Mouse (Mus musculus) CH12.LX (cell line): ENCODE measurements at regions not wholly inside any gene's neighbourhood (a gene's known extent, or its start where the extent isn't known, plus 50 kb on each side); places are given as distances from the start of the nearest gene placed in this dataset.

ENCODE experiments used
- CTCF ChIP-seq, 2 experiments: IDR thresholded peaks in 1 of 2; conservative IDR thresholded peaks in 1 of 2; 2 replicates each; pipeline ENCODE4 v1.5.1; 2011 to 2012; ENCODE audit warnings: low read depth in 2 of 2, low read length in 2 of 2, improper control_type of control experiment in 1 of 2, inconsistent platforms in 1 of 2, mild to moderate bottlenecking in 1 of 2, moderate library complexity in 1 of 2
- E2F4 ChIP-seq: IDR thresholded peaks from 2 replicates; pipeline ENCODE4 v1.6.1; 2011; ENCODE audit warnings: low read depth, low read length, improper control_type of control experiment; ENCODE audit not compliant: insufficient replicate concordance
- HCFC1 ChIP-seq: IDR thresholded peaks from 2 replicates; pipeline ENCODE4 v1.6.1; 2012; ENCODE audit warnings: low read depth, mild to moderate bottlenecking, inconsistent platforms, low read length, improper control_type of control experiment
- MAFK ChIP-seq: IDR thresholded peaks from 2 replicates; pipeline ENCODE4 v1.6.1; 2011; ENCODE audit warnings: low read length, improper control_type of control experiment; ENCODE audit not compliant: insufficient replicate concordance
- MAX ChIP-seq: IDR thresholded peaks from 2 replicates; pipeline ENCODE4 v1.6.1; 2011; ENCODE audit warnings: low read length, improper control_type of control experiment
- MYC ChIP-seq: IDR thresholded peaks from 2 replicates; pipeline ENCODE4 v1.6.1; 2011; ENCODE audit warnings: low read depth, mild to moderate bottlenecking, improper control_type of control experiment, low read length
- POLR2A ChIP-seq: IDR thresholded peaks from 2 replicates; pipeline ENCODE4 v1.6.1; 2011; ENCODE audit warnings: low read depth, mild to moderate bottlenecking, improper control_type of control experiment, low read length
- TCF12 ChIP-seq: IDR thresholded peaks from 2 replicates; pipeline ENCODE4 v1.6.1; 2014; ENCODE audit warnings: low read depth, mild to moderate bottlenecking, inconsistent platforms, low read length, improper control_type of control experiment
- UBTF ChIP-seq: IDR thresholded peaks from 2 replicates; pipeline ENCODE4 v1.6.1; 2012; ENCODE audit warnings: low read depth, mild to moderate bottlenecking, inconsistent platforms, low read length, improper control_type of control experiment, moderate library complexity
- USF2 ChIP-seq: conservative IDR thresholded peaks from 2 replicates; pipeline ENCODE4 v1.6.1; 2011; ENCODE audit warnings: low read depth, low read length, improper control_type of control experiment
- ZNF384 ChIP-seq: IDR thresholded peaks from 2 replicates; pipeline ENCODE4 v1.6.1; 2012; ENCODE audit warnings: low read depth, low read length, improper control_type of control experiment, inconsistent platforms

- TF ChIP-seq HCFC1 (no peak), MAX (no peak), CTCF (conservative IDR thresholded peaks at IDR 0.05 in 1 of 2, IDR thresholded peaks at IDR 0.05 in 1 of 2; ENCODE audit: low read depth in 2 of 2, low read length in 2 of 2) (no peak), TCF12 (no peak), E2F4 (no peak), ZNF384 (no peak), POLR2A (no peak), MYC (no peak), USF2 (no peak), MAFK (no peak), UBTF (no peak)
These were observed 1158.0 kb downstream of the Amy2a5 start for GRCm38 (mm10) chr3:112100606-112101005.
